Mouse (Mus musculus): ENCODE results near the gene Srcin1.

DNA sequence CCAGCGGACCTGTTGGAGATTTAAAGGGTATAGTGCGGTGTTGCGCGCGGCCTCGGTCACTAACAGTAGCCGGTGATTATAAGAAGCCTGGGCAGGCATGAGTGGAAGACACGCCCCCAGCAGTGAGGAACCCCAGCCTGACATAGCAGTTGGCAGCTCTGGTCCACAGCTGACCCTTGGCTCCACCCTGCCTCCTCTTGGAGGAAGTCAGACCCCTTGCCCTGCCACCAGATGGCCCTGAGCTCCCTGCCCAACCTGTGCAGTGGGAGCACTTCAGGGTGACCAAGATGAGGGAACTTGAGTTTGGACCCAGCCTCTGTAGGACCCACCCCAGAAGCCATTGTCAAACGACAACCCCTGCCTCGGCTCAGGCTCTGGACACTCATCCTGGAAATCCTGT lies 84.3 kb downstream of the Srcin1 start:
- no peak for TF ChIP-seq POLR2A (IDR thresholded peaks at IDR 0.05; ENCODE audit: control insufficient read depth, extremely low read depth, insufficient read depth, low read length, poor library complexity)
- TF ChIP-seq CTCF (IDR thresholded peaks at IDR 0.05; ENCODE audit: borderline replicate concordance, control insufficient read depth, extremely low read depth, insufficient read depth, low read length, poor library complexity), result no peak
